Mouse (Mus musculus) heart, embryonic 16.5 days (tissue): ENCODE measurements around the gene Ptprm. TPM values are rescaled to one million over a fixed set of nuclear protein-coding genes. Genes with fewer than 3 reads are reported as not detected.

Source experiments
- ATAC-seq: fragments of 200-750 bp; cut with Nextera tagmentation; replicated peaks from 2 replicates; pipeline ENCODE4 v1.8.0; 2017; ENCODE audit warnings: moderate number of reproducible peaks; ENCODE audit not compliant: insufficient read depth, low FRiP score; ENCODE audit errors: extremely low read depth
- H3K27ac ChIP-seq: fragments of 300-500 bp; sonication (generic); 2 replicates; pipeline ENCODE4 v1.5.1; 2014; ENCODE audit warnings: mild to moderate bottlenecking, low read length, control low read depth, moderate library complexity
- H3K27me3 ChIP-seq: fragments of 300-500 bp; sonication (generic); 2 replicates; pipeline ENCODE4 v1.6.1; 2014; ENCODE audit warnings: low read length, mixed read lengths; ENCODE audit not compliant: control insufficient read depth, insufficient read depth
- H3K36me3 ChIP-seq: fragments of 300-500 bp; sonication (generic); 2 replicates; pipeline ENCODE4 v1.6.1; 2014; ENCODE audit not compliant: control insufficient read depth, insufficient read depth
- H3K4me1 ChIP-seq: fragments of 300-500 bp; sonication (generic); 2 replicates; pipeline ENCODE4 v1.6.1; 2014; ENCODE audit warnings: low read length, mixed read lengths; ENCODE audit not compliant: control insufficient read depth, insufficient read depth
- H3K4me2 ChIP-seq: fragments of 300-500 bp; sonication (generic); 2 replicates; pipeline ENCODE4 v1.6.1; 2014; ENCODE audit warnings: low read depth, mild to moderate bottlenecking, control low read depth, low read length
- H3K4me3 ChIP-seq: fragments of 300-500 bp; sonication (generic); 2 replicates; pipeline ENCODE4 v1.5.1; 2014; ENCODE audit warnings: mild to moderate bottlenecking, control low read depth, low read length
- H3K9ac ChIP-seq: fragments of 300-500 bp; sonication (generic); 2 replicates; pipeline ENCODE4 v1.6.1; 2014; ENCODE audit warnings: low read length, control low read depth
- H3K9me3 ChIP-seq: fragments of 300-500 bp; sonication (generic); replicated peaks from 2 replicates; pipeline ENCODE4 v1.6.1; 2016; ENCODE audit warnings: low read length; ENCODE audit not compliant: control insufficient read depth
- WGBS: fragments of 180-500 bp; shearing (Covaris S2); extraction: QIAGEN DNeasy Blood & Tissue Kit; methylation state at CpG from one replicate; pipeline ENCODE4 v1.1.7; 2014; 5-methylcytosine and 5-hydroxymethylcytosine counted together
- polyA plus RNA-seq: library from polyadenylated mRNA; unstranded; fragments of >200 nt; fragmentation: Nextera tagmentation; extraction: Ambion mirVana; gene quantifications from 2 replicates; pipeline ENCODE4 v1.2.1, GENCODE M21; 2015

Gene Ptprm
- polyA plus RNA-seq, 1 experiment from 2014 or later, result 12.8 TPM

- Histone ChIP-seq H3K36me3 (peaks cover 3% of the 10 kb centered on the region; the same call in 1 of the 2 replicates), H3K9me3 (no peaks in the 10 kb centered on the region), H3K9ac (no peak overlapping the region), H3K27me3 (no peaks in the 10 kb centered on the region), H3K4me2 (no peak overlapping the region), H3K4me3 (no peak overlapping the region), H3K27ac (no peak overlapping the region), H3K4me1 (no peaks in the 10 kb centered on the region)
- 75% methylated on average over 8 of the region's 8 CpGs for WGBS
- no peak for ATAC-seq
Observed at GRCm38 (mm10) chr17:66808186-66808585, 546.1 kb downstream of the Ptprm start.

GRCm38 (mm10) chr17:66801831-66802687 is 552.2 kb downstream of the Ptprm start:
- ATAC-seq, result no peak
- WGBS, result 58% methylated on average over 10 of the region's 10 CpGs

DNA sequence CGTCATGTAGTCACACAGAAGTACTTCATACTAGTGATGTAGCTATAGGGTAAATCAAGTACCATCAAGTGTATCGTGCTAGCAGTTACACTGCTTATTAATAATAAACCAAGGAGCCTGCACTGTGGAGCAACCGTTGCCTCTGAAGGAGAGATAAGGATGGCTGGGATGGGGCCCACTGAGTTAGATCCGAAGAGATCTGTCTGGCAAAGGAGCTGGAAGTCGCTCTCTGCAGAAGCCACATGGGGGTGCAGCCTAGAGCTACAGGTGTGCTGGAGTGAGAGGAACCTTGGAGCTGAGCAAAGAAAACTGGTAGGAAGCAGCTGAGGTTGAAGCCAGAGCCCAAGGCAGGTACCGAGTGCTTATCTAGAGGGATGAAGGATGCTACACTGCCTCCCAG is 554.0 kb downstream of the Ptprm start:
- no peak for ATAC-seq
- no peaks in the 10 kb centered on the region for H3K27me3 ChIP-seq
- no peaks in the 10 kb centered on the region for H3K9me3 ChIP-seq
- H3K9ac ChIP-seq, result no peak overlapping the region
- no peak overlapping the region for H3K27ac ChIP-seq
- no peaks in the 10 kb centered on the region for H3K4me1 ChIP-seq
- WGBS, result 74% methylated on average over 6 of the region's 6 CpGs
- H3K4me2 ChIP-seq, result no peak overlapping the region
- no peaks in the 10 kb centered on the region for H3K36me3 ChIP-seq
- H3K4me3 ChIP-seq, result no peak overlapping the region

More at GRCm38 (mm10) chr17:66801831-66802687, 552.2 kb downstream of the Ptprm start:
- Histone ChIP-seq H3K27ac (no peak overlapping the region), H3K9me3 (no peaks in the 10 kb centered on the region), H3K4me2 (no peak overlapping the region), H3K27me3 (no peaks in the 10 kb centered on the region), H3K4me1 (no peaks in the 10 kb centered on the region), H3K4me3 (no peak overlapping the region), H3K9ac (no peak overlapping the region), H3K36me3 (no peaks in the 10 kb centered on the region)

DNA sequence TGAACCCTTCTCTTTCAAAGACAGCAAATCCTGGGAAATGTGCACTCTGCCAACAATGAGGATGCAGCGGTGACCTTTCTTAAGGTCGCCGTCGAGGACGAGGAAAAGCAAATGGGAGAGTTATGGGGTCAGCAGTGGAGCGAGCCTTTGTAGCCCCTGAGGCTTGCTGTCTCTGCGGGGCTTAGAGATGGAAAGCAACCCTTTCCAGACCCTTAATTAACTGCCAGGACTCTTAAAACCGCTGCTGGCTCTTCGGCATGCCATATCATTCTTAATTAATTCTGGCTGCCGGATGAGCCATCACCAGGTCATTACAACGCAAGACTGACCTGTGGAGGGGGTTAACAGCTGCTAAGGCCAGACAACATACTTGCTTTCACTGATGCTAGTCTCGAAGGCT is 568.1 kb downstream of the Ptprm start:
- H3K4me2 ChIP-seq, result no peak overlapping the region
- H3K27ac ChIP-seq, result no peak overlapping the region
- no peak overlapping the region for H3K4me3 ChIP-seq
- no peak overlapping the region for H3K9ac ChIP-seq
- H3K36me3 ChIP-seq, result no peaks in the 10 kb centered on the region
- no peak for ATAC-seq
- peaks cover 5% of the 10 kb centered on the region for H3K4me1 ChIP-seq
- 64% methylated on average over 12 of the region's 12 CpGs for WGBS
- H3K9me3 ChIP-seq, result no peaks in the 10 kb centered on the region
- H3K27me3 ChIP-seq, result no peaks in the 10 kb centered on the region

DNA sequence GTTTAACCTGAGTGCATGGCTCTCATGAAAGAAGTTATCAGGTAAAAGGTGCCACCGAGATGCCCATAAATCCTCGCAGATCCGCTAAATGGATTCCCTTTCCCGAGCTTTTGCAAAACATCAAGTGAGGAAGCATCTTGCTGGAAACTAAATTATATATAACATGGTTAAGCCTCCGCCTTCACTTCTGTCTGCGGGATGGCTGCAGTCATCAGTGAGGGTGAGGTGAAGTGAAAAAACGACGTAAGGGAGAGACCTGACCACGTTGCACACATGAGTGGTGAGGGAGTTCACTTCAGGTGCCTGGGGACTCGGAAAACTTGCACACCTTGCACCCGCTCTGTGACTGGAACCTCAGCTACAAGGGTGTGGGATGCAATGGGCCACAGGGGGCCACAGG is 568.7 kb downstream of the Ptprm start:
- Histone ChIP-seq H3K36me3 (no peaks in the 10 kb centered on the region), H3K9me3 (no peaks in the 10 kb centered on the region), H3K4me1 (peaks cover 5% of the 10 kb centered on the region), H3K9ac (no peak overlapping the region), H3K27ac (no peak overlapping the region), H3K4me2 (no peak overlapping the region), H3K4me3 (no peak overlapping the region), H3K27me3 (no peaks in the 10 kb centered on the region)
- no peak for ATAC-seq
- WGBS, result 84% methylated on average over 11 of the region's 11 CpGs

DNA sequence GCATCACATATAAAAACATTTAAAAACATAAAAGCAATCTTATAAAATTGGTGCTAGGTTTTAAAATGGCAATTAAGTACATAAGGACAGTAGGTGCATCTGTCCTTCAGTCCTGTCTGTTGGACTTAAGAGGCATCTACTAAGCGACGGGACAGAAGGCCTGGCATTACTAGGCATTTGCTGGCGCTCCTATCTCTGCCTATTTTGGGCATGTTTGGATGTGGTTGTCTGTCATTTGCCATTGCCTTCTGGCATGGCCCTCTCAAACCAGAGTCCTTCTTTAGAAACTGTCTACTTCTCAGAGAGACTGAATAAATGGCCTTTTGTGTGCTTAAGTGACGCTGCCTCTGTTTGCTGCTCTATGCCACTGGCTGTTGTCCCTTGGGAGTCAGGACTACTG is 570.7 kb downstream of the Ptprm start:
- WGBS, result 49% methylated on average over 4 of the region's 4 CpGs
- ATAC-seq, result no peak

DNA sequence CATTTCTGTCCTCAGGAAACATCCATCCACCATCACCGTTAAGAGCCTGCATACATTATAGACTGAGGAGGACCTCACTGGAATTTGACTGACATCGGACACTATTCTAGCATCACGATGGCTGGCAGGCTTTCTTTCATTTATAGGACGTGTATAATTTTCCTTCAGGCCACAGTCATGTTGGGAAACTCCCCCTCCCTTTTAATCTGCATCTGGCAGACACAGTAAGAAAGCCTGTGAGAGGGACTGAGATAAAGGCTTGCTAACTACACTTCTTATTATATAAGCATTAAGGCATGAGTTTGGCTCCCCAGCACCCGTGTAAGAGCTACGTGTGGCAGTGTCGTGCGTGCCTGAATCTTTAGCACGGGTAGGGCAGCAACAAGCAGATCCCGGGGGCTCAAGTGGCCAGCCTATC is 571.2 kb downstream of the Ptprm start:
- WGBS, result 59% methylated on average over 10 of the region's 10 CpGs
- H3K27me3 ChIP-seq, result no peaks in the 10 kb centered on the region
- peaks cover 5% of the 10 kb centered on the region for H3K4me1 ChIP-seq
- H3K9me3 ChIP-seq, result no peaks in the 10 kb centered on the region
- H3K9ac ChIP-seq, result no peak overlapping the region
- H3K4me3 ChIP-seq, result no peak overlapping the region
- ATAC-seq, result no peak
- H3K36me3 ChIP-seq, result no peaks in the 10 kb centered on the region
- no peak overlapping the region for H3K27ac ChIP-seq
- H3K4me2 ChIP-seq, result no peak overlapping the region

More for the DNA sequence above, 570.7 kb downstream of the Ptprm start:
- Histone ChIP-seq H3K4me1 (peaks cover 5% of the 10 kb centered on the region), H3K36me3 (no peaks in the 10 kb centered on the region), H3K4me2 (no peak overlapping the region), H3K27me3 (no peaks in the 10 kb centered on the region), H3K9ac (no peak overlapping the region), H3K9me3 (no peaks in the 10 kb centered on the region), H3K27ac (no peak overlapping the region), H3K4me3 (no peak overlapping the region)

GRCm38 (mm10) chr17:66781910-66782309 is 572.3 kb downstream of the Ptprm start:
- ATAC-seq, result no peak
- Histone ChIP-seq H3K27me3 (no peaks in the 10 kb centered on the region), H3K36me3 (no peaks in the 10 kb centered on the region), H3K4me2 (no peak overlapping the region), H3K9ac (no peak overlapping the region), H3K9me3 (no peaks in the 10 kb centered on the region), H3K27ac (no peak overlapping the region), H3K4me3 (no peak overlapping the region), H3K4me1 (peaks cover 5% of the 10 kb centered on the region)
- 55% methylated on average over 3 of the region's 3 CpGs for WGBS

GRCm38 (mm10) chr17:66779026-66779425 is 575.2 kb downstream of the Ptprm start:
- 74% methylated on average over 1 of the region's 1 CpGs for WGBS
- Histone ChIP-seq H3K27me3 (no peaks in the 10 kb centered on the region), H3K9ac (no peak overlapping the region), H3K9me3 (no peaks in the 10 kb centered on the region), H3K4me2 (no peak overlapping the region), H3K36me3 (no peaks in the 10 kb centered on the region), H3K4me1 (peaks cover 5% of the 10 kb centered on the region), H3K27ac (no peak overlapping the region), H3K4me3 (no peak overlapping the region)
- ATAC-seq, result no peak
